Mouse (Mus musculus): Measurements from ENCODE around the gene Ncor2. TPM values are rescaled to one million over a fixed set of nuclear protein-coding genes. Genes with fewer than 3 reads are reported as not detected.

The Ncor2 gene
- total and polyA plus RNA-seq, 3 experiments, result 5.0 to 46.8 TPM; not detected in 1

DNA sequence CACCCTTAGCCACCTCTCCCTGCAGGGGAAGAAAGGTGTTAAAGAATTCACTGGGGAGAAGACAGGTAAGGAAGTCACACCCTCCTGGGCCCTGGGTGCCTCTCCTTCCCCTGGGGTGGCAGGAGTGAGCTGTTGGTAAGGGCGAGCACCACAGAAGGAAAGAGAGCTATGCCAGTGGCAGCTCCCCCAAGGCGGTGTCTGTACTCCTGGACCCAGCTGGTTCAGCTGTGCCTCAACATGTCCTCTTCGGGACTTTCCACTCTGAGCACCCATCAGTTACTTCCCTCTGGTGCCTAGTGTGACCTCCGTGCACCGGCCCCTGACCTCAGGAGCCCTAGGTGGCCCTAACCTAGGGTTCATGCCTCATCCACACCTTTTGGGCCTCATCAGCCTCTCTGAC is 31.9 kb downstream of the Ncor2 start:
- Histone ChIP-seq H3K79me2 (ENCODE audit: control insufficient read depth, insufficient read depth, low read length, poor library complexity) (peaks cover 9% of the 10 kb centered on the region; the same call in 1 of the 2 replicates), H3K27ac (ENCODE audit: control insufficient read depth, low read depth, low read length) (no peak overlapping the region), H3K4me1 (ENCODE audit: control insufficient read depth in 1 of 2, insufficient read depth in 2 of 2, low read length in 2 of 2) (peaks cover 5 to 11% of the 10 kb centered on the region in 2 experiments), H3K9me3 (replicated peaks; ENCODE audit: insufficient read depth, low read length) (no peaks in the 10 kb centered on the region), H3K27me3 (ENCODE audit: control insufficient read depth in 1 of 2, insufficient read depth in 2 of 2, low read length in 2 of 2) (no peaks in the 10 kb centered on the region), H3K4me3 (ENCODE audit: control insufficient read depth in 1 of 2, insufficient read depth in 1 of 2, low read depth in 2 of 2, low read length in 2 of 2) (no peak overlapping the region), H3K9ac (ENCODE audit: control insufficient read depth, low read depth, low read length, poor library complexity, severe bottlenecking) (no peak overlapping the region), H3K36me3 (ENCODE audit: control insufficient read depth in 1 of 2, insufficient read depth in 2 of 2, low read length in 2 of 2) (peaks cover 0 to 4% of the 10 kb centered on the region in 2 experiments; a peak in 2 of 4 replicates)
- DNase-seq (ENCODE audit: low read depth, low spot score), result no peak
- TF ChIP-seq NRF1 (IDR thresholded peaks at IDR 0.05; ENCODE audit: insufficient read depth, low read depth, low read length, poor library complexity, severe bottlenecking) (no peak), RAD21 (IDR thresholded peaks at IDR 0.05; ENCODE audit: low read depth, low read length) (no peak), MEF2A (IDR thresholded peaks at IDR 0.05; ENCODE audit: extremely low read depth, insufficient replicate concordance, low read depth, low read length, poor library complexity, severe bottlenecking) (no peak), MYC (IDR thresholded peaks at IDR 0.05; ENCODE audit: low read depth, low read length) (no peak), TAL1 (IDR thresholded peaks at IDR 0.05; ENCODE audit: low read length) (no peak), USF1 (IDR thresholded peaks at IDR 0.05; ENCODE audit: low read depth, low read length) (no peak), NELFE (IDR thresholded peaks at IDR 0.05; ENCODE audit: low read depth, low read length) (no peak)

DNA sequence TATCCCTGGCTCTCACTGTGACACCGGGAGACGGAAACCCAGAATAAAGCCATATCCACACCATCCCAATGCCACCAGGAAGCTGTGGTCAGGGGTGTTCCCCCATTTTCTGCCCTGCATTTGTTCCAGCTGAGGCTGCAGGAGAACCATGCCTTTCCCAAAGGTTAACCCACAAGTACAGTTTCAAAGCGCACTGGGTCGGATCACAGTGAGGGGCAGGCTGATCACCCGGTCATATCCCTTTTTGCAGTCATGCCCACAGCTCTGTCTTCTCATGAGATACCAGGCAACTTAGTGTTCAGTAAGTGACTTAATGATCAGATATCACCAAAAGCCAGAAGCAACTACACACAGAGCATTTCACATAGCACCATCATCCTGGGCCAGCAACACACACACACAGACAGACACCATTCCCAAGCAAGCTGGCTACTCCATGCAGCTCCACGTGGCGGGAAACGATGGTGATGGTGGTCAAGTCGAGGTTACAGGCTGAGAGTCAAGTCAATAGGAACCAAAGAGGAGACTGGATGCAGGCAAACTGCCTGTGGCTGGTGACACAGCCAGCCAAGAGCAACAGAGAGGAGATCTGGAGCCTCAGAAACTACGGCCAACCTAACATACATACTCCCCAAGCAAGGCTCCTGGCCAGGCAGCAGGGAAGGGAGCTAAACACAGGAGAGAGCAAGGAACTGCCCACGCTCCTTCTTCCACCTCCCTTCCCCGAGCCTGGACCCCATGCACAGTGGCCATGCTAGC is 35.7 kb downstream of the Ncor2 start:
- TF ChIP-seq KAT2A (conservative IDR thresholded peaks at IDR 0.05; ENCODE audit: low read depth, low read length) (no peak), CTCF (IDR thresholded peaks at IDR 0.05 in 2 of 3, conservative IDR thresholded peaks at IDR 0.05 in 1 of 3; ENCODE audit: control insufficient read depth in 1 of 3, insufficient read depth in 1 of 3, low read depth in 2 of 3, low read length in 3 of 3, poor library complexity in 1 of 3, severe bottlenecking in 1 of 3) (no peak), ZMIZ1 (IDR thresholded peaks at IDR 0.05; ENCODE audit: low read depth, low read length) (no peak), ZKSCAN1 (IDR thresholded peaks at IDR 0.05; ENCODE audit: low read depth, low read length) (no peak), TCF12 (IDR thresholded peaks at IDR 0.05; ENCODE audit: low read depth, low read length) (no peak), GATA1 (IDR thresholded peaks at IDR 0.05; ENCODE audit: low read depth, low read length) (no peak), E2F4 (IDR thresholded peaks at IDR 0.05; ENCODE audit: borderline replicate concordance, low read depth, low read length) (no peak), SMC3 (IDR thresholded peaks at IDR 0.05; ENCODE audit: low read depth, low read length) (no peak), POLR2AphosphoS2 (IDR thresholded peaks at IDR 0.05; ENCODE audit: low read length) (no peak), MYB (IDR thresholded peaks at IDR 0.05; ENCODE audit: low read depth, low read length) (no peak), MAX (IDR thresholded peaks at IDR 0.05; ENCODE audit: low read length) (no peak), CHD2 (IDR thresholded peaks at IDR 0.05; ENCODE audit: low read length) (no peak), RCOR1 (IDR thresholded peaks at IDR 0.05; ENCODE audit: low read depth, low read length) (no peak), MXI1 (IDR thresholded peaks at IDR 0.05; ENCODE audit: low read depth, low read length) (no peak), USF2 (IDR thresholded peaks at IDR 0.05; ENCODE audit: borderline replicate concordance in 1 of 2, insufficient read depth in 1 of 2, low read depth in 1 of 2, low read length in 2 of 2) (no peak), JUND (IDR thresholded peaks at IDR 0.05; ENCODE audit: low read depth, low read length) (no peak)
- peaks cover 26% of the 10 kb centered on the region for H3K79me2 ChIP-seq (ENCODE audit: control insufficient read depth, insufficient read depth, low read length, poor library complexity)
- H3K4me1 ChIP-seq (ENCODE audit: control insufficient read depth in 1 of 2, insufficient read depth in 2 of 2, low read length in 2 of 2), result peaks cover 0 to 23% of the 10 kb centered on the region in 2 experiments; a peak in 3 of 4 replicates
- H3K9ac ChIP-seq (ENCODE audit: control insufficient read depth, low read depth, low read length, poor library complexity, severe bottlenecking), result no peak overlapping the region
- DNase-seq (ENCODE audit: low read depth, low spot score), result no peak
- no peak overlapping the region for H3K27ac ChIP-seq (ENCODE audit: control insufficient read depth, low read depth, low read length)
- H3K4me3 ChIP-seq (ENCODE audit: control insufficient read depth in 1 of 2, insufficient read depth in 1 of 2, low read depth in 2 of 2, low read length in 2 of 2), result no peak overlapping the region
- H3K27me3 ChIP-seq (ENCODE audit: control insufficient read depth in 1 of 2, insufficient read depth in 2 of 2, low read length in 2 of 2), result no peaks in the 10 kb centered on the region
- peaks cover 0 to 12% of the 10 kb centered on the region in 2 experiments; a peak in 2 of 4 replicates for H3K36me3 ChIP-seq (ENCODE audit: control insufficient read depth in 1 of 2, insufficient read depth in 2 of 2, low read length in 2 of 2)
- no peaks in the 10 kb centered on the region for H3K9me3 ChIP-seq (replicated peaks; ENCODE audit: insufficient read depth, low read length)
